Mouse (Mus musculus) ES-Bruce4 (cell line): Measurements from ENCODE around the gene Ube2e2. TPM values are rescaled to one million over a fixed set of nuclear protein-coding genes. Genes with fewer than 3 reads are reported as not detected.
"Not testable (repeated sequence)": the region's sequence is repeated elsewhere in the genome, so short reads cannot be mapped to it uniquely, and the experiment has no call there.

Experiments
- H3K27ac ChIP-seq: 2 replicates; pipeline ENCODE4 v1.5.1; 2012; ENCODE audit warnings: low read length, inconsistent platforms; ENCODE audit not compliant: insufficient read depth
- H3K27me3 ChIP-seq: 2 replicates; pipeline ENCODE4 v1.6.1; 2012; ENCODE audit warnings: mild to moderate bottlenecking, low read length, inconsistent platforms; ENCODE audit not compliant: control insufficient read depth, poor library complexity, insufficient read depth, severe bottlenecking
- H3K36me3 ChIP-seq: 2 replicates; pipeline ENCODE4 v1.6.1; 2012; ENCODE audit warnings: inconsistent platforms, mild to moderate bottlenecking, low read length, moderate library complexity; ENCODE audit not compliant: control insufficient read depth, poor library complexity, insufficient read depth, severe bottlenecking
- H3K4me1 ChIP-seq: one replicate; pipeline ENCODE4 v1.8.1; 2011; ENCODE audit warnings: low read length; ENCODE audit not compliant: control insufficient read depth, insufficient read depth
- H3K4me3 ChIP-seq: 2 replicates; pipeline ENCODE4 v1.5.1; 2011; ENCODE audit warnings: low read depth, mild to moderate bottlenecking, low read length
- H3K9ac ChIP-seq: 2 replicates; pipeline ENCODE4 v1.6.1; 2012; ENCODE audit warnings: low read depth, mild to moderate bottlenecking, inconsistent platforms; ENCODE audit not compliant: poor library complexity, severe bottlenecking
- H3K9me3 ChIP-seq: replicated peaks from 2 replicates; pipeline ENCODE4 v1.6.1; 2012; ENCODE audit warnings: mild to moderate bottlenecking, low read length, inconsistent platforms; ENCODE audit not compliant: control insufficient read depth, poor library complexity, insufficient read depth, severe bottlenecking
- CTCF ChIP-seq: IDR thresholded peaks from one replicate; pipeline ENCODE4 v1.8.1; 2011; ENCODE audit warnings: low read depth, low read length
- EP300 ChIP-seq: IDR thresholded peaks from 2 replicates; pipeline ENCODE4 v1.6.1; 2011; ENCODE audit warnings: low read depth, low read length; ENCODE audit not compliant: insufficient read depth
- POLR2A ChIP-seq: IDR thresholded peaks from one replicate; pipeline ENCODE4 v1.8.1; 2011; ENCODE audit warnings: low read length; ENCODE audit not compliant: insufficient read depth
- polyA plus RNA-seq: library from polyadenylated mRNA; stranded (reverse); fragments of >200 nt; gene quantifications from 2 replicates; pipeline ENCODE4 v1.2.4, GENCODE M21; 2011; ENCODE audit warnings: low read depth; ENCODE audit not compliant: missing spikeins, insufficient read depth, insufficient read length

Ube2e2 gene
- polyA plus RNA-seq, 1 experiment, result 19.2 TPM

- TF ChIP-seq EP300 (no peak), POLR2A (no peak), CTCF (no peak)
- no peak overlapping the region for H3K9ac ChIP-seq
- H3K9me3 ChIP-seq, result no peaks in the 10 kb centered on the region
- H3K36me3 ChIP-seq, result no peaks in the 10 kb centered on the region
- H3K27me3 ChIP-seq, result no peaks in the 10 kb centered on the region
- no peak overlapping the region for H3K27ac ChIP-seq
- no peak overlapping the region for H3K4me3 ChIP-seq
- no peaks in the 10 kb centered on the region for H3K4me1 ChIP-seq
These were observed 173.2 kb downstream of the Ube2e2 start for GRCm38 (mm10) chr14:18720601-18721591.

GRCm38 (mm10) chr14:18716970-18717369, 177.1 kb downstream of the Ube2e2 start:
- no peaks in the 10 kb centered on the region for H3K9me3 ChIP-seq
- H3K9ac ChIP-seq, result no peak overlapping the region
- TF ChIP-seq EP300, result no peak
- no peak for TF ChIP-seq CTCF
- TF ChIP-seq POLR2A, result no peak
- H3K4me1 ChIP-seq, result no peaks in the 10 kb centered on the region
- H3K27ac ChIP-seq, result no peak overlapping the region
- no peak overlapping the region for H3K4me3 ChIP-seq
- no peaks in the 10 kb centered on the region for H3K27me3 ChIP-seq
- H3K36me3 ChIP-seq, result no peaks in the 10 kb centered on the region

DNA sequence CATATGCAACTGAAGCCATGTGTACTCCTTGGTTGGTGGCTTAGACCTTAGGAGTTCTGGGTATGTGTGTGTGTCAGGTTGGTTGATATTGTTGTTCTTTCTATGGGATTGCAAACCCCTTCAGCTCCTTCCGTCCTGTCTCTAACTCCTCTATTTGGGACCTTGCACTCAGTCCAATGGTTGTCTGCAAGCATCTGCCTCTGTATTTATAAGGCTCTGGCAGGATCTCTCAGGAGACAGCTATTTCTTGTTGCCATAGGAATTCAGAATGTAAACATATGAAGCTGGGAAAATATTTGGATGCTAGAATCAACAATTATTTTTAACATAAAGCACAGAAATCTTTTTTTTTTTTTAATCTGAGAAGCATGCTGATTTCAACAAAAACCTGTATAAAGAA, 178.5 kb downstream of the Ube2e2 start:
- Histone ChIP-seq H3K9ac (no peak overlapping the region), H3K27ac (no peak overlapping the region), H3K9me3 (no peaks in the 10 kb centered on the region), H3K4me1 (no peaks in the 10 kb centered on the region), H3K4me3 (no peak overlapping the region), H3K27me3 (no peaks in the 10 kb centered on the region), H3K36me3 (no peaks in the 10 kb centered on the region)
- no peak for TF ChIP-seq POLR2A
- TF ChIP-seq CTCF, result no peak
- TF ChIP-seq EP300, result no peak

DNA sequence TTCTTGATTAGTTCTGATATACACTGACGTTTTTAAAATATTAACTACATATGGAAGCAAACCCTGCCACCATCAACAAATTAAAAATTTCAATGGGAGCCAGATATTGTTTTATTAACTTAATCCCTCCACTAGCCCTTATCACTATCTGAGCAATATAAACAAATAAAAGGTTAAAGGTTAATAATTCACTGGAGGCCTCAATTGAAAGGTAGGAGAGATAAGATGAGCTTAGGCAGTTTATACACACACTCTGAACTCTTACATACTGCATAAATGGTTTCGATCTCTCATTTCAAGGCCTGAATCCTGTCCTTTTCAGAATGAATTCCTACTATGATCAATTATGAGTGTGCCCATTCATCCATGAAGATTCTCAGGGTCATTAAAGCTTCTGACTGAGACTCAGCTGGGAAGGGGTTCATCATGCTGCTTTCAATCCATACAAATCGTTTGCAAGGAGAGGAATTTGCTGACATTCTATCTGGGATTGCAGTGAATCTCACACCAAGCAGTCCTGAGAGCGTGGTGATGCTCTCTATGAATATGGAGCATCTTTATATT, 196.3 kb downstream of the Ube2e2 start:
- Histone ChIP-seq H3K4me1 (no peaks in the 10 kb centered on the region), H3K9me3 (no peaks in the 10 kb centered on the region), H3K4me3 (no peak overlapping the region), H3K27ac (no peak overlapping the region), H3K27me3 (no peaks in the 10 kb centered on the region), H3K9ac (no peak overlapping the region), H3K36me3 (no peaks in the 10 kb centered on the region)
- TF ChIP-seq EP300 (no peak), POLR2A (no peak), CTCF (no peak)

DNA sequence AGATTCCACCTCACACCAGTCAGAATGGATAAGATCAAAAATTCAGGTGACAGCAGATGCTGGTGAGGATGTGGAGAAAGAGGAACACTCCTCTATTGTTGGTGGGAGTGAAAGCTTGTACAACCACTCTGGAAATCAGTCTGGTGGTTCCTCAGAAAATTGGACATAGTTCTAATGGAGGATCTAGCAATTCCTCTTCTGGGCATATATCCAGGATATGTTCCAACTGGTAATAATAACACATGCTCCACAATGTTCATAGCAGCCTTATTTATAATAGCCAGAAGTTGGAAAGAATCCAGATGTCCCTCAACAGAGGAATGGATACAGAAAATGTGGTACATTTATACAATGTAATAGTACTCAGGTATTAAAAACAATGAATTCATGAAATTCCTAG, 197.6 kb downstream of the Ube2e2 start:
- H3K36me3 ChIP-seq, H3K4me3 ChIP-seq: not testable (repeated sequence)

More for the DNA sequence above, 197.6 kb downstream of the Ube2e2 start:
- not testable (repeated sequence) for H3K9me3 ChIP-seq, H3K9ac ChIP-seq, H3K27me3 ChIP-seq, H3K27ac ChIP-seq, H3K4me1 ChIP-seq
